Mouse (Mus musculus): ENCODE data around the gene Btnl9. TPM values are rescaled to one million over a fixed set of nuclear protein-coding genes. Genes with fewer than 3 reads are reported as not detected.
"Not testable (repeated sequence)": the region's sequence is repeated elsewhere in the genome, so short reads cannot be mapped to it uniquely, and the experiment has no call there.

Btnl9 gene
- polyA plus RNA-seq, 1 experiment from 2014 or later = 2.2 TPM

DNA sequence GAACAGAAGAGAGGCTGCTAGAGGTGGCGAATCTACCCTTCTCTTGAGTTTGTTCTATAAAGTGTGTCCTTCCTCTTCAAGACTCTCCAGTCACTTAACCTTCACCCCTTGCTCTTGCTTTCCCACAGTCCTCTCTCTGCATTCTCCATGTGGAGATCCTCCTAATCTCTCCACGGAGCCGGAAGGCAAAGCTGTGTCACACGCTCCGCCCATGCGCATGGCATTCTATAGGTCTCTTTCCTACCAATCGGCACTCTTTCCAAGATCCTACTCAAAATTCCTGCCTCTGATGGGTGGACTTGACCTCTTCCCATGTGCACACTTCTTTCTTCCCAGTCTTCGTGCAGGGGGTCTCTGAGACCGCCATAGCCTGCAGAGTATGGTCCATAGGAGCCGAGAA lies 742 bp upstream of the Btnl9 start:
- no peak for DNase-seq (ENCODE audit: low spot score)
- no peaks in the 10 kb centered on the region for H3K9me3 ChIP-seq (replicated peaks; ENCODE audit: low read length)
- H3K4me3 ChIP-seq (replicated peaks; ENCODE audit: low read depth, low read length) = no peak overlapping the region
- peak overlapping the region; percentile 43; the same call in 1 of the 2 replicates for H3K27ac ChIP-seq
- no peaks in the 10 kb centered on the region for H3K4me1 ChIP-seq (replicated peaks; ENCODE audit: insufficient read depth, low read length)
- TF ChIP-seq CTCF (IDR thresholded peaks at IDR 0.05; ENCODE audit: low read depth) = no peak
- WGBS = 76% methylated on average over 10 of the region's 10 CpGs
- H3K4me2 ChIP-seq (ENCODE audit: low read length) = no peak overlapping the region
- no peak for ATAC-seq (replicated peaks; ENCODE audit: low FRiP score, low read depth)
- 0 out of 2 replicates have a peak overlapping the region, but pooled peaks have one; percentile 5 for H3K9ac ChIP-seq (ENCODE audit: low read depth, low read length)
- H3K36me3 ChIP-seq (ENCODE audit: insufficient read depth, low read length) = no peaks in the 10 kb centered on the region
- H3K27me3 ChIP-seq (ENCODE audit: insufficient read depth, low read length) = no peaks in the 10 kb centered on the region

DNA sequence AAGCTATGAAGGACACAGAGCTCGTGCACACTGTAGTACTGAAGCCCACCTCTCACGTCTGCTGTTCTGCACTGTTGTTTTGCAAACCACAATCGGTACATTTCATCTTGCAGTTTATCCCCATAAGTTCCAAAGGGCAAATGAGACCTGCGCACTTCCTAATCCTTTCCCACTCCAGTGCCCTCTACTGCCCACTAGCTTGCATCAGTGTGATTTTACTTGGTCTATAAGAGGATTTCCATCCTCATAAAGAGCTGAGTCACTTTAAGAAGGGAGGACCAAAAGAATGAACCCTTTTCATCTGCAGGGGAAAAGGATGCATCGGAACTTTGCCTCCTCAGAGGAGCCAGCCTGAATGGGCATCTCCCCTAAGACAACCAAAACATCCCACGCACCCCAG lies 507 bp downstream of the Btnl9 start:
- no peak overlapping the region for H3K27ac ChIP-seq
- H3K4me2 ChIP-seq (ENCODE audit: low read length) = 0 out of 2 replicates have a peak overlapping the region, but pooled peaks have one; percentile 19
- no peaks in the 10 kb centered on the region for H3K27me3 ChIP-seq (ENCODE audit: insufficient read depth, low read length)
- DNase-seq (ENCODE audit: low spot score) (no peak), ATAC-seq (replicated peaks; ENCODE audit: low FRiP score, low read depth) (no peak)
- no peaks in the 10 kb centered on the region for H3K9me3 ChIP-seq (replicated peaks; ENCODE audit: low read length)
- WGBS = 75% methylated on average over 6 of the region's 6 CpGs
- TF ChIP-seq CTCF (IDR thresholded peaks at IDR 0.05; ENCODE audit: low read depth) = peak; percentile 53
- H3K4me1 ChIP-seq (replicated peaks; ENCODE audit: insufficient read depth, low read length) = no peaks in the 10 kb centered on the region
- no peaks in the 10 kb centered on the region for H3K36me3 ChIP-seq (ENCODE audit: insufficient read depth, low read length)
- H3K9ac ChIP-seq (ENCODE audit: low read depth, low read length) = no peak overlapping the region
- no peak overlapping the region for H3K4me3 ChIP-seq (replicated peaks; ENCODE audit: low read depth, low read length)

DNA sequence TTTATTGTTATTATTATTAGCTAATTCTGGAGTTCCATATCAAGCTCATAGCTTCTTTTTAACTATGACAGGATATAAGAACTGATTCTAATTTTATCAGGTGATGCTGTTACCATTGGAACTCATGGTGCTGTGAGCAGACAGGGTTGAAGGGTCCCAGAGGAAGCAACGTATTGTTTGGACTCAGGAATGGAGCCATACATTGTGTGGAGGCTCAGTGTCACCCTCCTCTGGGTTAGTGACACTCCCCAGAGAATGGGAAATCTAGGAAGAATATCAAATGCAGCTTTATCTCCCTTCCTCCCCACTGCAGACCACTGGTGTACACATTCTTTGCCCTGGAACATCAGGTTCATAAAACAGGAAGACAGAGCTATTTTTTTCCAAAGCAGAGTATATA lies 3.8 kb downstream of the Btnl9 start:
- 56% methylated on average over 1 of the region's 1 CpGs for WGBS
- Histone ChIP-seq H3K36me3 (ENCODE audit: insufficient read depth, low read length) (no peaks in the 10 kb centered on the region), H3K27me3 (ENCODE audit: insufficient read depth, low read length) (no peaks in the 10 kb centered on the region), H3K9ac (ENCODE audit: low read depth, low read length) (no peak overlapping the region), H3K9me3 (replicated peaks; ENCODE audit: low read length) (no peaks in the 10 kb centered on the region), H3K27ac (no peak overlapping the region), H3K4me3 (replicated peaks; ENCODE audit: low read depth, low read length) (no peak overlapping the region), H3K4me2 (ENCODE audit: low read length) (no peak overlapping the region), H3K4me1 (replicated peaks; ENCODE audit: insufficient read depth, low read length) (no peaks in the 10 kb centered on the region)
- DNase-seq (ENCODE audit: low spot score) = no peak
- ATAC-seq (replicated peaks; ENCODE audit: low FRiP score, low read depth) = no peak
- no peak for TF ChIP-seq CTCF (IDR thresholded peaks at IDR 0.05; ENCODE audit: low read depth)

DNA sequence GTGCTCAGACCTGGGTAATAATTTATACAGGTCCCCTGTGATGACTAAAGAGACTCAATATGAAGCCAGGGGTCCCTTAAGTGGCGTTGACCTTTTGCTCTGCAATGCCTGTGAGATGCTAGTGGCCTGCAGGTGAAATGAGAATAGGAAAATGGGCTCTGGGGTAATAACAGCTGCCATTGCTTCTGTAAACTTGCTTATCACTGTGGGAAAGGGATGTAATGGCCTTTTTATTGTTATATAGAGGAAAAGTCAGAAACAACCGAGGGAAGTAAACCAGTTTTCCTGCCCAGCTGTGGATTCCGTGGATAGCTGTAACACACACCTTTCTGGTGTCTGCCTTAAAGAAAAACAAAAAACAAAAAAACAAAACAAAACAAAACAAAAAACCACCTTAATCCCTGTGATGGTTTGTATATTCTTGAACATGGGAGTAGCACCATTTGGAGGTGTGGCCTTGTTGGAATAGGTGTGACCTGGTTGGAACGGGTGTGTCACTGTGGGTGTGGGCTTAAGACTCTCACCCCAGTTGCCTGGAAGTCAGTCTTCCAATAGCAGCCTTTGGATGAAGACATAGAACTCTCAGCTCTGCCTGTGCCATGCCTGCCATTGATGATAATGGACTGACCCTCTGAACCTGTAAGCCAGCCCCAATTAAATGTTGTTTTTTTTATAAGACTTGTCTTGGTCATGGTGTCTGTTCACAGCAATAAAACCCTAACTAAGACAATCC lies 10.7 kb downstream of the Btnl9 start:
- not testable (repeated sequence) for ATAC-seq (replicated peaks; ENCODE audit: low FRiP score, low read depth); H3K4me3 ChIP-seq (replicated peaks; ENCODE audit: low read depth, low read length); H3K4me2 ChIP-seq (ENCODE audit: low read length); H3K27me3 ChIP-seq (ENCODE audit: insufficient read depth, low read length); H3K27ac ChIP-seq; DNase-seq (ENCODE audit: low spot score); H3K4me1 ChIP-seq (replicated peaks; ENCODE audit: insufficient read depth, low read length); H3K9me3 ChIP-seq (replicated peaks; ENCODE audit: low read length); H3K9ac ChIP-seq (ENCODE audit: low read depth, low read length); H3K36me3 ChIP-seq (ENCODE audit: insufficient read depth, low read length)
- WGBS = 63% methylated on average over 4 of the region's 4 CpGs

DNA sequence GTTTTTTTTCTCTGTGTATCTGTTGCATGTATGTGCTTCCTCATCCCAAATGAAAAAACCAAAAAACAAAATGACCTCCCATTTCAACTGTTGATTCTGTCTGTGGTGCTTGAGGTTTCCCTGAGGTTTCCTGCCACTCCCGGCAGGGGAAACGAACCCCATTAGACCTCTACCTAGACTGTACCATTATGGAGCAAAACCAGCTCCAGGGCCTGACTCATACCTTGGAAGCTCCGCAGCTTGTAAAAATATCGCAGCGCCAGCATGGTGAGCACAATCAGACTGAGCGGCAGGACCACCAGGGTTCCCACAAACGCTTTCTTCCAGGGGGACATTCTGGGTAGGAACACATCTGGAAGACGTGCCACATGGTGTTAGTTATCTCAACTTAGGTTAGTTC lies 11.6 kb downstream of the Btnl9 start:
- Histone ChIP-seq H3K27ac (no peak overlapping the region), H3K36me3 (ENCODE audit: insufficient read depth, low read length) (no peaks in the 10 kb centered on the region), H3K9ac (ENCODE audit: low read depth, low read length) (no peak overlapping the region), H3K4me3 (replicated peaks; ENCODE audit: low read depth, low read length) (no peak overlapping the region), H3K4me1 (replicated peaks; ENCODE audit: insufficient read depth, low read length) (no peaks in the 10 kb centered on the region), H3K4me2 (ENCODE audit: low read length) (no peak overlapping the region), H3K27me3 (ENCODE audit: insufficient read depth, low read length) (no peaks in the 10 kb centered on the region), H3K9me3 (replicated peaks; ENCODE audit: low read length) (no peaks in the 10 kb centered on the region)
- DNase-seq (ENCODE audit: low spot score) = no peak
- 86% methylated on average over 8 of the region's 8 CpGs for WGBS
- TF ChIP-seq CTCF (IDR thresholded peaks at IDR 0.05; ENCODE audit: low read depth) = no peak
- no peak for ATAC-seq (replicated peaks; ENCODE audit: low FRiP score, low read depth)

DNA sequence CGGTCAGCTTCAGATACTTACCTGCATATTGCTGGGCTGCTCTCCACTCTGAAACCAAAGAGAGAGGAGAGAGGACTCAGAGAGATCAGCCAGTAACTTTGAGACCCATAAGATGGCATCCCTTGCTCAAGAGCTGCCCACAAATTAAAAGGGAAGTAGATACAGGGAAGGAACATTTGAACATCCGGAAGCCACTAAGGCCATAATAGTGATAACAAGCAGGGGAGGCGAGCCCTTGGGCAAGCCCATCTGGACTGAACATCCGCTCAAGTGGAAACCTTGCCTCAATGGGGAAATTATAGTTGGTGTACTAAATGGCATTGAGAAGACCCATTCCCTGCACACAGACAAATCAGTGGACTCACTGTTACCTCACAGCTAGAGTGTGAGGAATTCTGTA lies 16.4 kb downstream of the Btnl9 start:
- Histone ChIP-seq H3K4me2 (ENCODE audit: low read length) (no peak overlapping the region), H3K4me1 (replicated peaks; ENCODE audit: insufficient read depth, low read length) (0 out of 2 replicates have a peak, but pooled peaks cover 7% of the 10 kb centered on the region), H3K9me3 (replicated peaks; ENCODE audit: low read length) (0 out of 2 replicates have a peak, but pooled peaks cover 3% of the 10 kb centered on the region), H3K4me3 (replicated peaks; ENCODE audit: low read depth, low read length) (no peak overlapping the region), H3K36me3 (ENCODE audit: insufficient read depth, low read length) (no peaks in the 10 kb centered on the region), H3K27me3 (ENCODE audit: insufficient read depth, low read length) (peaks cover 8% of the 10 kb centered on the region; the same call in 1 of the 2 replicates), H3K9ac (ENCODE audit: low read depth, low read length) (no peak overlapping the region), H3K27ac (no peak overlapping the region)
- DNase-seq (ENCODE audit: low spot score) = no peak
- 90% methylated on average over 4 of the region's 4 CpGs for WGBS
- no peak for ATAC-seq (replicated peaks; ENCODE audit: low FRiP score, low read depth)
- no peak for TF ChIP-seq CTCF (IDR thresholded peaks at IDR 0.05; ENCODE audit: low read depth)

Data from kidney, postnatal 0 days (tissue).